Mouse (Mus musculus) Muller cell, postnatal 12 days (primary cell): ENCODE measurements at regions not wholly inside any gene's neighbourhood (a gene's known extent, or its start where the extent isn't known, plus 50 kb on each side); places are given as distances from the start of the nearest gene placed in this dataset.

Experiments
- DNase-seq: peaks from one replicate; pipeline ENCODE4 v3.0.0-alpha.2; 2015; ENCODE audit errors: inconsistent ontology term

GRCm38 (mm10) chr5:119139816-119140215 lies 530.7 kb upstream of the Tbx3 start:
- no peak for DNase-seq

GRCm38 (mm10) chr5:119143411-119143810 lies 527.1 kb upstream of the Tbx3 start:
- no peak for DNase-seq

- no peak for DNase-seq
These were observed 520.9 kb upstream of the Tbx3 start for GRCm38 (mm10) chr5:119149389-119150185.

GRCm38 (mm10) chr5:119153086-119153485 lies 517.4 kb upstream of the Tbx3 start:
- DNase-seq, result peak; percentile 12

- no peak for DNase-seq
These were observed 513.8 kb upstream of the Tbx3 start for GRCm38 (mm10) chr5:119156638-119157037.

- DNase-seq, result no peak
These were observed 512.3 kb upstream of the Tbx3 start for GRCm38 (mm10) chr5:119158171-119158570.

GRCm38 (mm10) chr5:119162132-119162675 lies 508.3 kb upstream of the Tbx3 start:
- peak; percentile 65 for DNase-seq

- DNase-seq, result peak; percentile 96
These were observed 502.8 kb upstream of the Tbx3 start for GRCm38 (mm10) chr5:119167718-119168117.

- DNase-seq, result no peak
These were observed 501.2 kb upstream of the Tbx3 start for GRCm38 (mm10) chr5:119169274-119169673.

GRCm38 (mm10) chr5:119171626-119172025 lies 498.8 kb upstream of the Tbx3 start:
- DNase-seq, result no peak

GRCm38 (mm10) chr5:119178805-119179204 lies 491.7 kb upstream of the Tbx3 start:
- DNase-seq, result no peak

- no peak for DNase-seq
These were observed 486.9 kb upstream of the Tbx3 start for GRCm38 (mm10) chr5:119183545-119184047.

GRCm38 (mm10) chr5:119186611-119187010 lies 483.9 kb upstream of the Tbx3 start:
- DNase-seq, result no peak

- DNase-seq, result peak; percentile 24
These were observed 482.0 kb upstream of the Tbx3 start for GRCm38 (mm10) chr5:119188476-119188875.

- no peak for DNase-seq
These were observed 476.5 kb upstream of the Tbx3 start for GRCm38 (mm10) chr5:119193699-119194681.

- DNase-seq, result no peak
These were observed 470.6 kb upstream of the Tbx3 start for GRCm38 (mm10) chr5:119199906-119200305.

- DNase-seq, result no peak
These were observed 469.2 kb upstream of the Tbx3 start for GRCm38 (mm10) chr5:119201251-119201650.

GRCm38 (mm10) chr5:119204736-119205135 lies 465.7 kb upstream of the Tbx3 start:
- no peak for DNase-seq

GRCm38 (mm10) chr5:119208077-119208476 lies 462.4 kb upstream of the Tbx3 start:
- no peak for DNase-seq

- no peak for DNase-seq
These were observed 457.3 kb upstream of the Tbx3 start for GRCm38 (mm10) chr5:119213196-119213595.

- no peak for DNase-seq
These were observed 456.6 kb upstream of the Tbx3 start for GRCm38 (mm10) chr5:119213692-119214357.
